Mouse (Mus musculus) ovary, adult 18-20 months (tissue): Measurements from ENCODE around the gene Cdc7.

Experiments
- DNase-seq: peaks from one replicate; pipeline ENCODE4 v3.0.0; 2022; ENCODE audit warnings: low spot score, mixed read lengths

Gene Cdc7

DNA sequence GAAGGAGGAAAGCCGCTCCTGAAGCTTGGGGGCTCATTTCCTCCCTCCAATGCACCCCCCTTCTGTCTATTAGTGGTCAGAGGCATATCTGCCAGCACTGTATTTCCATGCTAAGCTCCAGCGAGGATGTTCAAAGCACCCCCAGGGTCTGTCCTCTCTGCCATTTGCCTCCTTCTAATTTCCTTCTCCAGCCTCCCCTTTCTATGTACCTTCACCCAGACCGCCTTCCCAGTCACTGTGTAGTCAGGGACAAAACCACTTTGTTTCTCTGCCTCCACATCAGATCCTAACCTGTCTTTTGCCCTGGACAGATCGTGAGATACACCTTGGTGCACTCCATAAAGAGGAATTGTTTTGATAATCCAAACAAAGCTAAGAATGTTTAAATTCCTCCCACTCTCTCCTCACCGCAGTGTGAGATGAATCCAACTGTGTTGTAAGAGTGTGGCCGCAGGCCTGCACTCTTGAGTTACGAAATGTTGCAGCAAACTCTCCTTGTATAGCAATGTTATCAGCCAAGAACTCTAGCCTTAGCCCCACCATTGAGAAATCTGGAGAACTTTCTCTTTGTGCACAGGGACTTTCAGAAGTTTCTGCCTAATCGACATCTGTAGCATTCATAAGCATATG is 27.3 kb downstream of the Cdc7 start:
- peak; percentile 34 for DNase-seq

DNA sequence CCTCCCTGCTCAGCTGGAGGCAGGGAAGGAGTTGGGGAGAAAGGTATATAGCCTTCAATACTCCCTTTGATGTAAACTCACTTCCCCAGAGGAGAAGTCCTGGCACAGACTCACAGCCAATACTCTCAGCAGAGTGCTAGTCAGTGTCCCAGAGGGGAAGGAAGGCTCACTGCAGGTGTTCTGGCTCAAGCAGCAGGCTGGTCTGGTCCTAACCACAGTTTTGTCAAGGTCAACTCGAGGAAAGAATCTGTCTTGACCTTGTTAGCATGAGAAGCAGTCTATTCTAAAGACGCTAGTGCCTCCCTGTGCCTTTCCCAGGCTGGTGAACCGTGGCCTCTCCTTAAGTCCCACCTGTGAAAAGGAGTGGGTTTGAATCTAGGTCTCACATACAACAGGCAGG is 30.6 kb downstream of the Cdc7 start:
- no peak for DNase-seq

GRCm38 (mm10) chr5:106995886-106996538 is 31.9 kb downstream of the Cdc7 start:
- peak; percentile 61 for DNase-seq

- no peak for DNase-seq
Measured at GRCm38 (mm10) chr5:106996539-106997244, 32.6 kb downstream of the Cdc7 start.

GRCm38 (mm10) chr5:107001396-107002090 is 37.4 kb downstream of the Cdc7 start:
- no peak for DNase-seq

GRCm38 (mm10) chr5:107002091-107002416 is 37.9 kb downstream of the Cdc7 start:
- no peak for DNase-seq

GRCm38 (mm10) chr5:107009721-107010120 is 45.6 kb downstream of the Cdc7 start:
- no peak for DNase-seq

- no peak for DNase-seq
Measured at GRCm38 (mm10) chr5:107010300-107010699, 46.2 kb downstream of the Cdc7 start.

GRCm38 (mm10) chr5:107011316-107012029 is 47.4 kb downstream of the Cdc7 start:
- no peak for DNase-seq

- DNase-seq, result no peak
Measured at GRCm38 (mm10) chr5:107012030-107012715, 48.1 kb downstream of the Cdc7 start.

DNA sequence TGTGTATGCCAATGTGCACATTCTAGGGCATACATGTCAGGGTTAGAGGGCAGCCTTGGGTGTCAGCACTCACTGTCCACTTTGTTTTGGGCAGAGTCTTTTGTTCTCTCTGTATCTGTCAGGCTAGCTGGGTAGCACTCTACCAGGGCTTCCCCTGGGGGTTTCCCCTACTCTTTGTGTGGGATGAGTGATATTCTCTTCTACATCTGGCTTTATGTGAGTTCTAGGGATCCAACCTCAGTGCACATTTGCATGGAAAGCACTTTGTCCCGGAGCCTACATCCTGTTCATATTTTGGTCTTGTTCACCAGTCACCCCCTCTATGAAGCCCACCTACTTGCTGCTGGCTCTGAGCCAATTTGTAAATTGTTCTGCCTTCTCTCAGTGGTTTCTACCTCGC is 49.3 kb downstream of the Cdc7 start:
- DNase-seq, result no peak

GRCm38 (mm10) chr5:107014146-107014545 is 50.0 kb downstream of the Cdc7 start:
- DNase-seq, result no peak

DNA sequence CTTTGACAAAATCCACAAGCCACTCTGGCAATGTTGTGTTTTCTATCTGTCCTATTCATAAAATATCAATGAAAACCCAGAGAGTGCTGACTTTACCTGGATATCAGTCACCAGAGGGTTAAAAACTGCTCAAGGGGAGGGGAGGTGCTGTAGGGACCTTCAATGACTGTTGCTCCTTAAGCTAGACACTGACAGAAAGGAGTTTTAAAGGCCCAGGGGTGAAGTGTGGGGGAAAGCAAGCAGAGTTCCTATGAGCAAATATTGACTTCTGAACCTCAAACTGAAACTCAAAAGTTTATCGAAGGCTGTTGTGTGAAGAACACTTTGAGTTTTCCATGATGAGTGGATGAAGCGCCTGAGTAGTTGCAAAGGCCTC is 50.9 kb downstream of the Cdc7 start:
- DNase-seq, result no peak

DNA sequence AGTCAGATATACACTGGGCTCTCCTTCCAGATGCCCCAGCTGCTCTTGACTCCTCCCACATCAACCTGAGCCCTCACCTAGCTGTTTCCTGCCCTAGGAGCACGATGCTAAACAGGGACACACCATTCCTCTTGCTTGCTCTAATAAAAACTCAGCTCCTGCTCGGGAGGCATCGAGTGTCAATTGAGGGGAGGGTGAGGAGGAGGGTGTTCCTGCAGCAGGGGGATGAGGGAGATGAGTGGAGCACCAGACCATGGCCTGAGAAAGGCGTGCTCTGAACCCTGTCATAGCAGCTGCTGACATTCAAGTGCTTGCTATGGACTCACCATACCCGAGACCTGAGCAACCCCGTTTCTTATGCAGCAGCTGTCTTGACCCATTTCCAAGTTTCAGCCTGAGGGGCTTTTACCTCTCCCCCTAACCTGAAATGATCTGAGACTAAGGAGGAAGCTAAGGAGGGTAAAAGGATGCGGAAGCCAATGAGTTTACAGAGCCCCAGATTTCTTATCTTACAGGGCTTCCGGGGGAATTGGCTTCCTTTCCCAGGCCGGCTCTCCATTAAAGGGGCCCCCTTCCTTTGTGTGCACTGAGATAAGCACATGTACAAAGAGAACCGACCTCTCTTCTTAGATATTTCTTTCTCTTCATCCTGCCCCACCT is 51.4 kb downstream of the Cdc7 start:
- no peak for DNase-seq

GRCm38 (mm10) chr5:107016538-107016937 is 52.4 kb downstream of the Cdc7 start:
- no peak for DNase-seq

- no peak for DNase-seq
Measured at GRCm38 (mm10) chr5:107017544-107017943, 53.4 kb downstream of the Cdc7 start.

DNA sequence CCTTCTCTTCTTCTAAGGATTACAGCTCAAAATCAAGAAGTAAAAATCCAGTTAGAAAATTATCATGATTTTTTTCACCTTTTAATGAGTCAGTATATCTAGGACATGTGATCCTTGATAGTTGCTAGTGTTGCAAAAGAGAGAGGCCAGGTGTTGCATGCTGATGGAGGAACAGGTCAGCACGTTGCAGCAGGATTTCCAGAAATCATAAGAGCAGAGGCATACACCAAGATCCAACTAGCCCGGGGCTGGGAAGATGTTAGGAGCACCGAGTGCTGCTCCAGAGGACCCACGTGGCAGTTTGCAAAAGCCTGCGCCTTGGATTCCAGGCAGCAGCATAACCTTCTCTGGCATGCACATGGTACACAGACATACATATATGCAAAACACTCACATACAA is 54.9 kb downstream of the Cdc7 start:
- DNase-seq, result no peak

DNA sequence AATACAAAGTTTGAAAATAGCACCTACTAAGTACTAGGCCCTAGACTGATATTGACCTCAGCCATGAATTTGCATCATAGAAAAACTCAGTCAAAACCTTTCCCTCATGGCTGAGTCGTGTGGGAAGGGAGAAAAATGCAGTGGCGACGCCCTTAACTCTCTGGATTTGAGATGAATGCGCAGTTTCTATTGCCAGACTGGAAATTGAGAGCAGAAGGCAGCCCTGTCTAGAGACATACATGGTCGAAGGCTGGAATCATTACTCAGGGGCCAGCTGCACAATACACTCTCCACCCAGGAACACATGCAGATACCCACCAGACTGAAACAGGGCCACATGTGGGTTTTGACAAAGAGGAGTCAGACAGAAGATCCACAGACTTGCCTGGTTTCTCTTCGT is 55.8 kb downstream of the Cdc7 start:
- no peak for DNase-seq

DNA sequence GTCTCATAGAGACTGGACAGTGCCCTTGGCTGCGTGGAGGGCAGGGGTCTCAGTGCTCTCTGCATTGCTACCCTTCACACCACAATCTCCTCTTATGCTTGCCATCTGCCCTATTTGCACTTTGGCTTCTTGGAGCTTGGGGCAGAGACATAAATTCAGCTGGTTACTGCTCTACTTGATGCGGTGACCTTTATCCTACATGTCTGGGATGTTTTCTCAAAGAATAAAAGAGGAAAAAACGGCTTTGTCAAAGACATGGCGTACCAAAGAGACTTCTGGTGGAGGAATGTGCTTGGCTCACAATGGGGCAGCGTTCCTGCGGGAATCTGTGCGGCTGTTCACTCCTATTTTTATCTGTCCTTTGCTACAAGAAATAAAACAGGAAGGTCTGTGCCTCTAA is 56.2 kb downstream of the Cdc7 start:
- DNase-seq, result no peak

GRCm38 (mm10) chr5:107021291-107022063 is 57.4 kb downstream of the Cdc7 start:
- DNase-seq, result no peak
